Mouse (Mus musculus): ENCODE data around the gene Gcm2.

Gene Gcm2

GRCm38 (mm10) chr13:41110935-41111334 lies at the start of gene Gcm2:
Gene Gcm2 (minus strand): TSS chr13:41111035.
- DNase-seq, result no peak

- no peak for DNase-seq
Observed at GRCm38 (mm10) chr13:41158426-41158825, 47.6 kb upstream of the Gcm2 start.

- no peak for DNase-seq
Observed at GRCm38 (mm10) chr13:41153146-41153545, 42.3 kb upstream of the Gcm2 start.

- peak; percentile 2 to 6 for DNase-seq
Observed at GRCm38 (mm10) chr13:41146271-41146670, 35.4 kb upstream of the Gcm2 start.

- DNase-seq, result no peak
Observed at GRCm38 (mm10) chr13:41145433-41145970, 34.7 kb upstream of the Gcm2 start.

GRCm38 (mm10) chr13:41134901-41135300 lies 24.1 kb upstream of the Gcm2 start:
- peak in 1 of 2 experiments; percentile 4 for DNase-seq

- no peak for DNase-seq
Observed at GRCm38 (mm10) chr13:41129061-41129460, 18.2 kb upstream of the Gcm2 start.

GRCm38 (mm10) chr13:41128326-41128725 lies 17.5 kb upstream of the Gcm2 start:
- DNase-seq, result no peak

- no peak for DNase-seq
Observed at GRCm38 (mm10) chr13:41123666-41124225, 12.9 kb upstream of the Gcm2 start.

GRCm38 (mm10) chr13:41119152-41119945 lies 8.5 kb upstream of the Gcm2 start:
- DNase-seq, result no peak

- no peak for DNase-seq
Observed at GRCm38 (mm10) chr13:41113940-41114339, 3.1 kb upstream of the Gcm2 start, which contains the start of gene Sycp2l. Gene Sycp2l (plus strand): TSS chr13:41114307.

- DNase-seq, result no peak
Observed at GRCm38 (mm10) chr13:41105541-41105940, 5.3 kb downstream of the Gcm2 start.

GRCm38 (mm10) chr13:41103841-41104525 lies 6.9 kb downstream of the Gcm2 start:
- DNase-seq, result no peak

GRCm38 (mm10) chr13:41100031-41100430 lies 10.8 kb downstream of the Gcm2 start:
- DNase-seq, result no peak

- DNase-seq, result no peak
Observed at GRCm38 (mm10) chr13:41098325-41098724, 12.5 kb downstream of the Gcm2 start.

GRCm38 (mm10) chr13:41097324-41098058 lies 13.3 kb downstream of the Gcm2 start:
- peak; percentile 34 to 51 for DNase-seq

- no peak for DNase-seq
Observed at GRCm38 (mm10) chr13:41094160-41094559, 16.7 kb downstream of the Gcm2 start.

GRCm38 (mm10) chr13:41091271-41091670 lies 19.6 kb downstream of the Gcm2 start:
- no peak for DNase-seq

GRCm38 (mm10) chr13:41088746-41089145 lies 22.1 kb downstream of the Gcm2 start:
- DNase-seq, result no peak

GRCm38 (mm10) chr13:41085140-41085539 lies 25.7 kb downstream of the Gcm2 start:
- DNase-seq, result no peak

GRCm38 (mm10) chr13:41084521-41084920 lies 26.3 kb downstream of the Gcm2 start:
- no peak for DNase-seq

GRCm38 (mm10) chr13:41080700-41081099 lies 30.1 kb downstream of the Gcm2 start:
- no peak for DNase-seq

GRCm38 (mm10) chr13:41079859-41080258 lies 31.0 kb downstream of the Gcm2 start:
- DNase-seq, result no peak

All from thymus, adult 18-20 months (tissue).